Mouse (Mus musculus) layer of hippocampus, postnatal 25 days (tissue): ENCODE measurements at regions not wholly inside any gene's neighbourhood (a gene's known extent, or its start where the extent isn't known, plus 50 kb on each side); places are given as distances from the start of the nearest gene placed in this dataset.

Experiments
- DNase-seq, 2 experiments: peaks; one replicate each; pipeline ENCODE4 v3.0.0; 2022; ENCODE audit warnings: mixed read lengths in 2 of 2, low spot score in 1 of 2; ENCODE audit errors: extremely low spot score in 1 of 2

GRCm38 (mm10) chr11:45239044-45239443 lies 612.8 kb upstream of the Clint1 start:
- DNase-seq: no peak

DNA sequence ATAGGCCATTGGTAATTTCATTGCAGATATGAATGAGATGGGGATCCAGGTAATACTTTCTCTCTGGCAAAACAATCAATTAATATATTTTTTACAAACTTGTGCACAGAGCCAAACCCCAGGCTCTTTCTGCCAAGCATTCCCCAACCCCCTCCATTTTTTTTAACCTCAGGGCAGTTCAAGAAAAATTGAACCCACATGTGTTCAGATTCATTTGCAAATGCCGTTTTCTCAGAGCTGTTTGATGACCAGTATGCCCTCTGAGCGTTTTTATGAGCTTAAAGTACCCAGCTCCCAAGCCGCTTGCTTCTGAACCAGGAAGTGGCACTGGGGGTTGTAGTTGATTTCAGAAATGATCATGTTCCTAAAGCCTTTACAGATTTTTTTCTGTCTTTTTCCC lies 611.4 kb upstream of the Clint1 start:
- no peak for DNase-seq

- DNase-seq: no peak
These were observed 610.2 kb upstream of the Clint1 start for GRCm38 (mm10) chr11:45241671-45242070.

- no peak for DNase-seq
These were observed 607.1 kb upstream of the Clint1 start for GRCm38 (mm10) chr11:45244796-45245195.

DNA sequence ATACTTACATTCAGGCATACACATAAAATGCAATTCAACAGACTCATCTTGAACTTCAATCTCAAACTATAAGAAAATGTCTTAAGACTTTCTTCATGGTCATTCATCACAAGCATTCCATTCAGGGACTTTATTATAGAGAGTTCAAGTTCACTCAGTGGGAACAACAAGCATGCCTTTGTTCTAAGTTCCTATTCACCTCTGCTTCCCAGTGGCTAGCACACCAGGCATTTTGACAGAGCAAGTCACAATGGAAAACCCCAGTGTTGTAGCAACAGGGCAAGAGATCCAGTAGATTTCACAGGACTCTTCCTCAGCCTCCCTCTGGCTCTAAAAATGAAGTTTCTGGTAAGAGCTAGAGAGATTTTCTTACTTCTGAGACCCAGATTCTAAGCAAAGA lies 595.8 kb upstream of the Clint1 start:
- no peak for DNase-seq

DNA sequence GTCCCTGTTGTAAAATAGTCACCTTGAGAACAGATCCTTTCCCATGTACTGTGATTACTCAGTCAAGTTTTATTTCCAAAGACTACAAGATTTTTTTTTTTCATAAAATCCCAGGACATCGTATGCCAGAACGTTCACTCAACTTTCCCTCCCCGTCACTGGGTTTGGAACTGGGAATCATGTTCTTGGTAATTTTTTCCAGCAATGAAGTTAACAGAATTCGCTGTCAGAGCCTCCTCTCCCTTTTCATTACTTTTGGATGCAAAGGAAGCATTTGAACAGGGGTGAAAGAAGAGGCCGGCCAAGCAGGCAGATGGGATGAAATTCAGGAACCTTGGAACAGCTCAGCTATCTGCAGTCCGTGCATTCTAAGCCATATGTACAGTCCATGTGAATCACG lies 589.7 kb upstream of the Clint1 start:
- DNase-seq: no peak

GRCm38 (mm10) chr11:45264001-45264400 lies 587.9 kb upstream of the Clint1 start:
- no peak for DNase-seq

- DNase-seq: no peak
These were observed 586.5 kb upstream of the Clint1 start for GRCm38 (mm10) chr11:45265171-45265988.

- DNase-seq: no peak
These were observed 585.9 kb upstream of the Clint1 start for GRCm38 (mm10) chr11:45265989-45266302.

GRCm38 (mm10) chr11:45269215-45269614 lies 582.6 kb upstream of the Clint1 start:
- no peak for DNase-seq

- no peak for DNase-seq
These were observed 580.6 kb upstream of the Clint1 start for GRCm38 (mm10) chr11:45271206-45271605.

DNA sequence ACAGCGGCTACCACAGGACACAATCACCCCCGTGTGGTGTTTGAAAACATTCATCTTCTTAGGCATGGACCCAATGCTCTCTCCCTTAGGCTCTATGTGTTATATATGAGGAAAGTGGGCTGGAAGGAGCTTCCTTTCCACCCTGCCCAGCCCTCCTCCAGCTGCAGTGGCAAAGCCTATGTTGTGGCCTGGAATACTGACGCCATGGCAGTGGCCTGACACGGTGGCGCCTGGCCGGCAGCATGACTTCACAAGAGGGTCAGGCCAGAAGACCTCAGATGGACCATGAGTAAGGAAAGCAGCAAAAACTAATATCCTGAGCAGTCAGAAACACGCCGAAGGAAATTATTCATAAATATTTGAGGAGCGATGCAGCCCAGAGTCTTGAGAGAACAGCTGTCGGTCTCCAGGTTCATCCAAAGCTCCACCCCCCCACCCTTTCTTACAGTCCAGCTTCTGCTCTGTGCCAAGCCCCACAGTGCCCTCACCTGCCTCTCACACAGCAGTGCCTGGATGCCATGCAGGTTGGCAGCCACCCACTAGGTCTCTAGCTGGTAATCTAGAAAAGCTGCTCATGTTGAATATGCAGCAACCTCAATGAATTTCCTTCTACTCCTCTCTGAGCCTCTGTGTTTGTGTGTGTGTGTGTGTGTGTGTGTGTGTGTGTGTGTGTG lies 577.3 kb upstream of the Clint1 start:
- no peak for DNase-seq

GRCm38 (mm10) chr11:45275170-45275569 lies 576.7 kb upstream of the Clint1 start:
- DNase-seq: no peak

- DNase-seq: no peak
These were observed 555.1 kb upstream of the Clint1 start for GRCm38 (mm10) chr11:45296772-45297171.

DNA sequence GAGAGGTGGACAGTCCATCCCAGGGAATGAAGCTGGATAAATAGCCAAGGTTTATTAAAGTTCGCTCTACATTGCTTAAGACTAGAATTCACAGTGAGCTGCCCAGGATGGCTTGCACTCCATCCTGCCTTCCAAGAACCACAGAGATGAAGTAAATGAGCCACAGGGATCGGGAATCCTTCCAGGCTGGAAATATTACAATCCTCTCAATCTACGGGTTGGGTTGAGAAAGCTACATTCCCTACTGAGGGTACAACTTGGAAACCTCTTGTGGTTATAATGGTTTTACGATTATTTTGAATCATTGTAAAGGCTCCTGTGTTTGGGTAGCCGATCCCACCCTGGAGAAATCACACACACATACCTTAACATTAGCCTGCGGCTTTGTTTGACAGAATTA lies 539.9 kb upstream of the Clint1 start:
- DNase-seq: no peak

GRCm38 (mm10) chr11:45323766-45324165 lies 528.1 kb upstream of the Clint1 start:
- DNase-seq: no peak

GRCm38 (mm10) chr11:45330319-45330718 lies 521.5 kb upstream of the Clint1 start:
- no peak for DNase-seq

GRCm38 (mm10) chr11:45333756-45334155 lies 518.1 kb upstream of the Clint1 start:
- DNase-seq: no peak

DNA sequence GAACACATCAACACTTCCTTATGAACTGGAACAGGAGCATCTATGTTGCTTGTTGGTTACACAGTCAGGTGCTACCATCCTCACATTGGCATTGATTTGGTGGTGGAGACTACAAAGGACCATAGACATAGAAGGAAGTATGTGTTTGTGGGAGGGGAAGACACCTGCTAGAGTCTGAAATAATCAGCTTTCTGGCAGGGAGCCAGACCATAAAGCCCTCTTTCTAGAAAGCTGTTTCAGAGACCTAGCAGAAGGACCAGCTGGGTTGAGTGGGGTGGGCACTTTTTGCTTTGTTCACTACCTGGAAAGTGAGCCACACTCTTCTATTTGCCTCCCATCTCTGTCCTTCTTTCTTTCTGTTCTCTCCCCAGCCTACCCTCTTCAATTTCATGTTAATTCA lies 502.5 kb upstream of the Clint1 start:
- no peak for DNase-seq

DNA sequence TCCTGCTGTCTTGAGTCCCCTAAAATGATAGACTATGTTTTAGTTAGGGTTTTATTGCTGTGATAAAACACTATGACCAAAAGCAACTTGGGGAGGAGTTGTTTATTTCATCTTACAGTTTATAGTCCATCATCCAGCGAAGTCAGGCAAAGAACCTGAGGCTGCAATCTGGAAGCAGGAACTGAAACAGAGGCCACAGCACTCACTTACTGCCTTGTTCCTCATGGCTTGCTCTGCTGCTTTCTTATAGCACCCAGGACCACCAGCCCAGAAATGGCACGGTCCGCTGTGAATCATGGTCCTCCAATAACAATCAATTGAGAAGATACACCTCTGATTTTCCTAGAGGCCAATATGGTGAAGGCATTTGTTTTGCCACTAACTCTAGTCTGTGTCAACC lies 486.5 kb upstream of the Clint1 start:
- DNase-seq: no peak

GRCm38 (mm10) chr11:45389243-45390146 lies 462.4 kb upstream of the Clint1 start:
- no peak for DNase-seq
